Mouse (Mus musculus): Measurements from ENCODE around the gene Inppl1.

GRCm38 (mm10) chr7:101853816-101854215 lies 15.8 kb upstream of the Inppl1 start:
- no peak for TF ChIP-seq CTCF (IDR thresholded peaks at IDR 0.05; ENCODE audit: control insufficient read depth, insufficient read depth, insufficient replicate concordance, low read depth, low read length)
- TF ChIP-seq POLR2A (IDR thresholded peaks at IDR 0.05; ENCODE audit: control insufficient read depth, low read depth, low read length) = no peak

All from testis, adult 2 months (tissue).